Mouse (Mus musculus): ENCODE data around the gene Phpt1. TPM values are rescaled to one million over a fixed set of nuclear protein-coding genes. Genes with fewer than 3 reads are reported as not detected.
A peak's percentile ranks its signal among the peaks of the same experiment; 100 is the strongest.

Gene Phpt1
- polyA plus RNA-seq, 1 experiment from 2014 or later: 116 TPM

- peaks cover 9% of the 10 kb centered on the region for H3K36me3 ChIP-seq (ENCODE audit: control insufficient read depth, insufficient read depth, low read length)
- peaks cover 41% of the 10 kb centered on the region for H3K4me1 ChIP-seq (replicated peaks; ENCODE audit: control insufficient read depth, insufficient read depth, low read length)
- H3K9me3 ChIP-seq (ENCODE audit: control insufficient read depth, low read length): no peaks in the 10 kb centered on the region
- ATAC-seq (replicated peaks; ENCODE audit: low FRiP score) (no peak), DNase-seq (ENCODE audit: low spot score) (no peak)
- peak overlapping the region; percentile 66 for H3K4me2 ChIP-seq
- H3K27me3 ChIP-seq (replicated peaks; ENCODE audit: control insufficient read depth, insufficient read depth, low read length): peaks cover 56% of the 10 kb centered on the region
- 33% methylated on average over 6 of the region's 6 CpGs for WGBS
- no peak overlapping the region for H3K27ac ChIP-seq (ENCODE audit: low read depth, low read length)
- H3K9ac ChIP-seq (ENCODE audit: low read depth, low read length): no peak overlapping the region
- H3K4me3 ChIP-seq (ENCODE audit: low read depth, low read length): peak overlapping the region; percentile 15; the same call in 1 of the 2 replicates
These were observed 5.6 kb upstream of the Phpt1 start for GRCm38 (mm10) chr2:25580621-25581101.

GRCm38 (mm10) chr2:25579737-25580460, 4.9 kb upstream of the Phpt1 start:
- Histone ChIP-seq H3K9me3 (ENCODE audit: control insufficient read depth, low read length) (no peaks in the 10 kb centered on the region), H3K36me3 (ENCODE audit: control insufficient read depth, insufficient read depth, low read length) (peaks cover 9% of the 10 kb centered on the region), H3K4me2 (peak overlapping the region; percentile 42), H3K4me1 (replicated peaks; ENCODE audit: control insufficient read depth, insufficient read depth, low read length) (peaks cover 45% of the 10 kb centered on the region), H3K9ac (ENCODE audit: low read depth, low read length) (no peak overlapping the region), H3K4me3 (ENCODE audit: low read depth, low read length) (peak overlapping the region; percentile 30), H3K27me3 (replicated peaks; ENCODE audit: control insufficient read depth, insufficient read depth, low read length) (peaks cover 57% of the 10 kb centered on the region), H3K27ac (ENCODE audit: low read depth, low read length) (no peak overlapping the region)
- ATAC-seq (replicated peaks; ENCODE audit: low FRiP score) (no peak), DNase-seq (ENCODE audit: low spot score) (no peak)
- WGBS: 6% methylated on average over 27 of the region's 27 CpGs

- H3K4me1 ChIP-seq (replicated peaks; ENCODE audit: control insufficient read depth, insufficient read depth, low read length): peaks cover 45% of the 10 kb centered on the region
These were observed 4.0 kb upstream of the Phpt1 start for GRCm38 (mm10) chr2:25578796-25579736.

GRCm38 (mm10) chr2:25577951-25578795, 3.1 kb upstream of the Phpt1 start:
- DNase-seq (ENCODE audit: low spot score): peak; percentile 59
- Histone ChIP-seq H3K4me3 (ENCODE audit: low read depth, low read length) (peak overlapping the region; percentile 37), H3K27me3 (replicated peaks; ENCODE audit: control insufficient read depth, insufficient read depth, low read length) (peaks cover 57% of the 10 kb centered on the region), H3K9ac (ENCODE audit: low read depth, low read length) (no peak overlapping the region), H3K4me1 (replicated peaks; ENCODE audit: control insufficient read depth, insufficient read depth, low read length) (peaks cover 54% of the 10 kb centered on the region), H3K36me3 (ENCODE audit: control insufficient read depth, insufficient read depth, low read length) (no peaks in the 10 kb centered on the region; the same call in 1 of the 2 replicates), H3K4me2 (peak overlapping the region; percentile 58), H3K9me3 (ENCODE audit: control insufficient read depth, low read length) (no peaks in the 10 kb centered on the region), H3K27ac (ENCODE audit: low read depth, low read length) (no peak overlapping the region)
- ATAC-seq (replicated peaks; ENCODE audit: low FRiP score): no peak
- WGBS: 5% methylated on average over 75 of the region's 75 CpGs

More at GRCm38 (mm10) chr2:25578796-25579736, 4.0 kb upstream of the Phpt1 start:
- ATAC-seq (replicated peaks; ENCODE audit: low FRiP score) (no peak), DNase-seq (ENCODE audit: low spot score) (no peak)
- Histone ChIP-seq H3K36me3 (ENCODE audit: control insufficient read depth, insufficient read depth, low read length) (peaks cover 3% of the 10 kb centered on the region; the same call in 1 of the 2 replicates), H3K4me3 (ENCODE audit: low read depth, low read length) (peak overlapping the region; percentile 30), H3K9me3 (ENCODE audit: control insufficient read depth, low read length) (no peaks in the 10 kb centered on the region), H3K4me2 (peak overlapping the region; percentile 42), H3K27me3 (replicated peaks; ENCODE audit: control insufficient read depth, insufficient read depth, low read length) (peaks cover 57% of the 10 kb centered on the region), H3K9ac (ENCODE audit: low read depth, low read length) (no peak overlapping the region), H3K27ac (ENCODE audit: low read depth, low read length) (no peak overlapping the region)
- WGBS: 6% methylated on average over 77 of the region's 77 CpGs

GRCm38 (mm10) chr2:25576965-25577891, 2.2 kb upstream of the Phpt1 start:
- Histone ChIP-seq H3K9me3 (ENCODE audit: control insufficient read depth, low read length) (no peaks in the 10 kb centered on the region), H3K4me3 (ENCODE audit: low read depth, low read length) (peak overlapping the region; percentile 37), H3K4me1 (replicated peaks; ENCODE audit: control insufficient read depth, insufficient read depth, low read length) (peaks cover 50% of the 10 kb centered on the region), H3K9ac (ENCODE audit: low read depth, low read length) (peak overlapping the region; percentile 20; the same call in 1 of the 2 replicates), H3K27me3 (replicated peaks; ENCODE audit: control insufficient read depth, insufficient read depth, low read length) (peaks cover 57% of the 10 kb centered on the region), H3K4me2 (peak overlapping the region; percentile 58), H3K27ac (ENCODE audit: low read depth, low read length) (no peak overlapping the region), H3K36me3 (ENCODE audit: control insufficient read depth, insufficient read depth, low read length) (no peaks in the 10 kb centered on the region)
- WGBS: 17% methylated on average over 92 of the region's 92 CpGs
- ATAC-seq (replicated peaks; ENCODE audit: low FRiP score) (no peak), DNase-seq (ENCODE audit: low spot score) (no peak)

- Histone ChIP-seq H3K9ac (ENCODE audit: low read depth, low read length) (no peak overlapping the region), H3K4me1 (replicated peaks; ENCODE audit: control insufficient read depth, insufficient read depth, low read length) (peaks cover 46% of the 10 kb centered on the region)
- WGBS: 78% methylated on average over 16 of the region's 16 CpGs
These were observed 1.2 kb upstream of the Phpt1 start for GRCm38 (mm10) chr2:25576028-25576850.

More at GRCm38 (mm10) chr2:25576028-25576850, 1.2 kb upstream of the Phpt1 start:
- Histone ChIP-seq H3K27me3 (replicated peaks; ENCODE audit: control insufficient read depth, insufficient read depth, low read length) (peaks cover 57% of the 10 kb centered on the region), H3K4me2 (peak overlapping the region; percentile 91), H3K36me3 (ENCODE audit: control insufficient read depth, insufficient read depth, low read length) (no peaks in the 10 kb centered on the region; the same call in 1 of the 2 replicates), H3K4me3 (ENCODE audit: low read depth, low read length) (no peak overlapping the region; the same call in 1 of the 2 replicates), H3K27ac (ENCODE audit: low read depth, low read length) (no peak overlapping the region), H3K9me3 (ENCODE audit: control insufficient read depth, low read length) (no peaks in the 10 kb centered on the region)
- no peak for ATAC-seq (replicated peaks; ENCODE audit: low FRiP score)
- DNase-seq (ENCODE audit: low spot score): no peak

Measured in liver, embryonic 11.5 days (tissue).